19 mouse cellular contexts compared by ENCODE assay signal in the genomic region with DNA sequence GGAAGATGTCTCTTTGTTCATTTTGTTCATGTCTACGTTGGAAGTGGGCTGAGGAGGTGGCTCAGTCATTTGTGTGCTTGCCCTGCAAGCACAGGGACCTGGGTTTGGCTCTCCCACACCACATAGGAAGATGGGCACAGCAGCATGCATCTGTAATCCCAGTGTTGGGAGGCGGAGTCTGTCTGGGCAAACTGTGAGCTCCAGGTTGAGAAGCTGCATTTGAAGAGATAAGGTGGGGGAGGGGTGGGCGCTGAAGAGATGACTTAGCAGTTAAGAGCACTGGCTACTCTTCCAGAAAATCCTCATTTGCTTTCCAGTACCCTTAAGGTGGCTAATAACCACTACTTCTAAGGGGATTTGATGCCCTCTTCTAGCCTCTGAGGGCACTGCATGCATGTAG. TPM values are rescaled to one million over a fixed set of nuclear protein-coding genes. Genes with fewer than 3 reads are reported as not detected.
DNase-seq lines count a peak whose midpoint lies in the region; ATAC-seq and TF ChIP-seq lines count a peak whose summit lies in the region.
"Had no signal": no experiment of that assay in that cellular context is flagged by ENCODE, and none has a peak within 500 bp of the region (broad histone marks: within the 10 kb centered on the region; RNA-seq: fewer than 3 reads in every experiment).

No protein-coding gene starts in this region.

- peaks cover 27% of the 10 kb centered on the region for H3K4me1 ChIP-seq in liver, postnatal 0 days (ENCODE audit: insufficient read depth)
- H3K4me1 ChIP-seq in forebrain, embryonic 13.5 days: peaks cover 26% of the 10 kb centered on the region; the same call in 1 of the 2 replicates
- peaks cover 43% of the 10 kb centered on the region for H3K4me1 ChIP-seq in limb, embryonic 10.5 days

- intact Hi-C loops in left cerebral cortex, adult 2 months (cut with DNase I): no loop called here

- H3K4me2 ChIP-seq in liver, postnatal 0 days (ENCODE audit: low read depth, low read length): peak overlapping the region; percentile 40
- H3K4me2 ChIP-seq in forebrain, embryonic 13.5 days: no peak overlapping the region
- H3K4me2 ChIP-seq: midbrain, embryonic 12.5 days had no signal

- H3K9me3 ChIP-seq in liver, postnatal 0 days (ENCODE audit: low read length): no peaks in the 10 kb centered on the region
- no peaks in the 10 kb centered on the region for H3K9me3 ChIP-seq in forebrain, embryonic 13.5 days (replicated peaks)
- no peaks in the 10 kb centered on the region for H3K9me3 ChIP-seq in limb, embryonic 10.5 days (replicated peaks)
- H3K9me3 ChIP-seq: midbrain, embryonic 12.5 days had no signal

- 37% methylated on average over 3 of the region's 3 CpGs for WGBS in liver, postnatal 0 days (ENCODE audit: insufficient replicate concordance)
- 46% methylated on average over 3 of the region's 3 CpGs for WGBS in forebrain, embryonic 13.5 days
- 51% methylated on average over 3 of the region's 3 CpGs for WGBS in limb, embryonic 10.5 days

- no peaks in the 10 kb centered on the region for H3K27me3 ChIP-seq in liver, postnatal 0 days (ENCODE audit: insufficient read depth, low read length)
- no peaks in the 10 kb centered on the region for H3K27me3 ChIP-seq in forebrain, embryonic 13.5 days
- no peaks in the 10 kb centered on the region for H3K27me3 ChIP-seq in limb, embryonic 10.5 days (ENCODE audit: low read depth, poor library complexity, severe bottlenecking)
- H3K27me3 ChIP-seq: CH12.LX; midbrain, embryonic 12.5 days had no signal

- no peak overlapping the region for H3K9ac ChIP-seq in liver, postnatal 0 days (replicated peaks)
- no peak overlapping the region for H3K9ac ChIP-seq in forebrain, embryonic 13.5 days
- H3K9ac ChIP-seq: midbrain, embryonic 12.5 days had no signal

- DNase-seq in 3T3-L1 (ENCODE audit: low read depth, low spot score) (peak; percentile 44), ES-CJ7 (ENCODE audit: low read depth, low spot score) (peak; percentile 81)
- peak; percentile 16 for DNase-seq in embryo, embryonic 11.5 days (ENCODE audit: low read depth, low spot score)
- peak; percentile 81 for DNase-seq in liver, postnatal 0 days
- no peak for DNase-seq in left cerebral cortex, adult 2 months (ENCODE audit: extremely low spot score in 1 of 2, low spot score in 2 of 2)
- DNase-seq in thymus, adult 18-20 months: no peak
- no peak for DNase-seq in limb, embryonic 10.5 days (ENCODE audit: low spot score)
- DNase-seq: cerebellum, postnatal 25 days had no signal

- H3K4me3 ChIP-seq in liver, postnatal 0 days (ENCODE audit: low read depth, low read length): no peak overlapping the region
- no peak overlapping the region for H3K4me3 ChIP-seq in left cerebral cortex, adult 2 months
- H3K4me3 ChIP-seq in forebrain, embryonic 13.5 days: no peak overlapping the region
- H3K4me3 ChIP-seq in limb, embryonic 10.5 days: no peak overlapping the region
- H3K4me3 ChIP-seq: midbrain, embryonic 12.5 days had no signal

- H3K36me3 ChIP-seq in liver, postnatal 0 days (replicated peaks; ENCODE audit: insufficient read depth, low read length): no peaks in the 10 kb centered on the region
- no peaks in the 10 kb centered on the region for H3K36me3 ChIP-seq in forebrain, embryonic 13.5 days (ENCODE audit: poor library complexity, severe bottlenecking)
- H3K36me3 ChIP-seq in limb, embryonic 10.5 days: no peaks in the 10 kb centered on the region
- H3K36me3 ChIP-seq: midbrain, embryonic 12.5 days had no signal

- peak overlapping the region; percentile 76 for H3K27ac ChIP-seq in liver, postnatal 0 days (ENCODE audit: low read depth)
- no peak overlapping the region for H3K27ac ChIP-seq in left cerebral cortex, adult 2 months
- no peak overlapping the region for H3K27ac ChIP-seq in forebrain, embryonic 13.5 days
- H3K27ac ChIP-seq in limb, embryonic 10.5 days: no peak overlapping the region

- peak; percentile 89 for TF ChIP-seq EP300 in liver, postnatal 0 days (IDR thresholded peaks at IDR 0.05; ENCODE audit: low read depth)

- TF ChIP-seq CTCF in liver, postnatal 0 days (IDR thresholded peaks at IDR 0.05; ENCODE audit: low read depth): no peak
- TF ChIP-seq CTCF in left cerebral cortex, adult 2 months (IDR thresholded peaks at IDR 0.05): no peak

- peak; percentile 7 for ATAC-seq in liver, postnatal 0 days
- no peak for ATAC-seq in forebrain, embryonic 13.5 days

RNA-seq across cellular contexts. Expression of a gene that starts 4.7 kb away (rescaled TPM):
- 10.0 and 12.1 TPM in 2 replicates for polyA plus RNA-seq in liver, postnatal 0 days (2015; fragmentation: Nextera tagmentation; extraction: Ambion mirVana)
- 100 to 1,000 TPM in 1 of 2 experiments, 10 to 100 TPM in 1; 93.2 to 101 TPM for total RNA-seq in left cerebral cortex, adult 2 months (2021)
- polyA plus RNA-seq in forebrain, embryonic 13.5 days (2015; fragmentation: Nextera tagmentation; extraction: Ambion mirVana): 33.1 and 41.4 TPM in 2 replicates
- 55.0 and 61.9 TPM in 2 replicates for polyA plus RNA-seq in limb, embryonic 10.5 days (2016; fragmentation: Nextera tagmentation; extraction: Ambion mirVana)

RNA-seq across cellular contexts. Expression of a gene that starts 5.0 kb away (rescaled TPM):
- polyA plus RNA-seq in liver, postnatal 0 days (2015; fragmentation: Nextera tagmentation; extraction: Ambion mirVana): 0.31 TPM in 1 of 2 replicates, not detected in the other
- total RNA-seq in left cerebral cortex, adult 2 months (2021): not detected
- 0.39 and 0.49 TPM in 2 replicates for polyA plus RNA-seq in forebrain, embryonic 13.5 days (2015; fragmentation: Nextera tagmentation; extraction: Ambion mirVana)
- polyA plus RNA-seq in limb, embryonic 10.5 days (2016; fragmentation: Nextera tagmentation; extraction: Ambion mirVana): 32.5 and 45.1 TPM in 2 replicates
- total RNA-seq: granulocyte monocyte progenitor cell, adult 5-6 weeks; left cerebral cortex, postnatal 36 days had no signal
- polyA plus RNA-seq: heart, postnatal 0 days; lung, embryonic 16.5 days; neural tube, embryonic 14.5 days; urinary bladder, adult 2 months had no signal

RNA-seq across cellular contexts. Expression of a gene that starts 16.4 kb away (rescaled TPM):
- polyA plus RNA-seq in liver, postnatal 0 days (2015; fragmentation: Nextera tagmentation; extraction: Ambion mirVana): not detected in 2 replicates
- total RNA-seq in left cerebral cortex, adult 2 months (2021): not detected
- polyA plus RNA-seq in forebrain, embryonic 13.5 days (2015; fragmentation: Nextera tagmentation; extraction: Ambion mirVana): not detected in 2 replicates
- not detected in 2 replicates for polyA plus RNA-seq in limb, embryonic 10.5 days (2016; fragmentation: Nextera tagmentation; extraction: Ambion mirVana)
- total RNA-seq: CH12.LX; granulocyte monocyte progenitor cell, adult 5-6 weeks; left cerebral cortex, postnatal 36 days had no signal
- polyA plus RNA-seq: heart, postnatal 0 days; kidney, embryonic 16.5 days; lung, embryonic 16.5 days; midbrain, embryonic 12.5 days; neural tube, embryonic 14.5 days; stomach, embryonic 16.5 days; urinary bladder, adult 2 months had no signal

Comparison
In these comparisons a context has a peak if more than half of its experiments do, and no peak if none do; other contexts are left out.
1. DNase-seq: peak in 3T3-L1 (single experiment), ES-CJ7 (single experiment), embryo, embryonic 11.5 days (single experiment) and liver, postnatal 0 days (single experiment); none in left cerebral cortex, adult 2 months (0 of 2), thymus, adult 18-20 months (0 of 2) and limb, embryonic 10.5 days (single experiment).
2. RNA of a gene that starts 5.0 kb away (polyA plus RNA-seq): 32.5 to 45.1 TPM in limb, embryonic 10.5 days; 0.39 to 0.49 TPM in forebrain, embryonic 13.5 days and 0.31 TPM in liver, postnatal 0 days; every median in the first group is over 10 times any median in the second.